Mouse (Mus musculus) embryo, embryonic 11 days (tissue): Measurements from ENCODE around the gene Glb1l2.
A peak's percentile ranks its signal among the peaks of the same experiment; 100 is the strongest.

ENCODE experiments used
- DNase-seq: peaks from one replicate; pipeline ENCODE4 v3.0.0-alpha.2; 2015

The Glb1l2 gene

DNA sequence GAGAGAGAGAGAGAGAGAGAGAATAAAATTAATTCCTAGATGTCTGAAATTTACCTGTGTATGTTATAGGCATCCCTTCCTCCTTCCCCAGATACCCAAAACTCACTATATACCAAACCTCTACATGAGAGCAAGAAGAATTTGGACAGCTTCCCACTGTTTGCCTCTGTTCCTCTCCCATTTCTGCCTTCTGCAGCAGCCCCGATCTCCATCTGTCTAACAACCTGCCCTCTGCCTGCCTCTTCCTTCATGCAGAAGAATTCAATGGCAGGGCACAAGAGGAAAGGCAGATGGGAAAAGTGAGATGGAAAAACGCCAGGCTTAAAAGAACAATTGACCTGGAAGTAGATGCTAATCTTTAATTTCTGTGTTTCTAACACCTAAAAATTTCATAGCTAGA lies 77.7 kb downstream of the Glb1l2 start:
- no peak for DNase-seq

DNA sequence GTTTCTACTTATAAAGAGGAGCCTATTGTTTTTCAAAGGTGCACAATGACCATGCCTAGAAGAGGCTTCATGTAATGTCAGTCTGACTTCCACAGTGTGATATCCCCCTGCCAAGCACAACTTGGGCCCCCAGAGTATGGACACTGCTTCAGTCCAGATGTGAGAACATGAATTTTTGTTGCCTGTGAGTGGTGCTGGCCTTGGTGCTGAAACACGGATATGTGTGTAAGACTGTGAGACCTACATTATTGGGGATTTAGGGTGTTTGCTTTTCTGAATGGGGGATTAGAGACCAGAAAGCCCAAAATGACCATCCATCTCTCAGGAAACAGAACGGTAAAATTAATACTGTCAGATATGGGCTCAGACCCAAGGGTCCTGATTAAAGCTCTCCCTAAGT lies 78.8 kb downstream of the Glb1l2 start:
- DNase-seq = peak; percentile 77

DNA sequence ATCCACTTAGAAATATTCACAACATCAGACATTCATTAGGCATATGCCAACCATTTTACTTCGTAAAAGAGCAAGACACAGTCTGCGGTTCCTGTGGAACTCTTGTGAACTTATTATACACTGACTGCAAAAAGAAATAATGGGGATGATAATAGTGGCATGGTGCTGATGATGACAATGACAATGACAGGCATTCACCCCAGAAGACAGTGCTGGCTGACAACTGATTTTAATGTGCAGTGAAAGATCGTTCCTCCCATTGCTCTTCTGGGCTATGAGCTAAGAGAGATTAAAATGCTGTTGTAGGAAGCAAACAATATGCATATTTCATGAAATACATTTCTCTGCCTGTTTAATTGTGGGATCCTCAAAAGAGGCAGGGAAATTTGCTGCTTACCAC lies 80.6 kb downstream of the Glb1l2 start:
- no peak for DNase-seq

DNA sequence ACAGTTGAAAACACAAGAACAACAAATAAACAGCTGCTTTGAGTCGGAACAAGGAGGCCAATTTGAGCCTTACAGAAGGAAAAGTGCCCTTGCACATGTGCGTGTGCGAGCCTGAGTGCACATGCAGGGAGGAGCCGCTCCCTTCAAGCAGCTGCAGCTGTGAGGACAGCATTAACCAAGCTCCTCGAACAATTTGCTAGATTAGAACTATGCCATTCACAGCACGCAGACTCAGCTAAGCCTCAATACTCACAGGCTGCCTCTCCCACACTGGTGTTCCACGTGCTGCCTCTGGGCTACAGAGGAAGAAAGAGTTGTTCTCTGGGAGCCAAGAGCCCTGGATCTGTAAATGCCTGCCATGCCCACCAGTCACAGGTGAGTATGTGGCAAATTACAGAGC lies 84.5 kb downstream of the Glb1l2 start:
- peak; percentile 2 for DNase-seq

DNA sequence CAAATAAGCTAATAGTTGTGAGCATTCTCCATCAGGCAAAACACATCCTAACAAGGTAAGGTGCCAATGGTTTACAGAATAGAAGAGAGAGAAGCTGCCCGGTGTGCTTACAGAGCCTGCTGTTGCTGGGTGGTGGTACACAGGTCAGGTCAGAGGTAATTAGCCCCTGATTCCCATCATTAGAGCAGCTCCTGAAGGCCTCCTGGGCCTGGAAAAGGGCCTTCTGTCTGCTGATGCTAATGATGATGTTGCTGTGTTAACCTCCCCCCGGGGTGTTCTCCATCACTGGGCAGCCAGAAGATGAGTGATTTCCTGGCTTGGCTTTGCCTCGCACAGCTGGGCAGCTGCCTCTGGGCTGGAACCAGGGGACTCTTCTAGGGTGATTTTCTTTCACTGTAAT lies 87.9 kb downstream of the Glb1l2 start:
- peak; percentile 7 for DNase-seq
